Mouse (Mus musculus): ENCODE results near the gene Phf1. TPM values are rescaled to one million over a fixed set of nuclear protein-coding genes. Genes with fewer than 3 reads are reported as not detected.

The Phf1 gene
- polyA plus RNA-seq (2015; fragmentation: Nextera tagmentation; extraction: Ambion mirVana) = 5.8 and 7.9 TPM in 2 replicates

DNA sequence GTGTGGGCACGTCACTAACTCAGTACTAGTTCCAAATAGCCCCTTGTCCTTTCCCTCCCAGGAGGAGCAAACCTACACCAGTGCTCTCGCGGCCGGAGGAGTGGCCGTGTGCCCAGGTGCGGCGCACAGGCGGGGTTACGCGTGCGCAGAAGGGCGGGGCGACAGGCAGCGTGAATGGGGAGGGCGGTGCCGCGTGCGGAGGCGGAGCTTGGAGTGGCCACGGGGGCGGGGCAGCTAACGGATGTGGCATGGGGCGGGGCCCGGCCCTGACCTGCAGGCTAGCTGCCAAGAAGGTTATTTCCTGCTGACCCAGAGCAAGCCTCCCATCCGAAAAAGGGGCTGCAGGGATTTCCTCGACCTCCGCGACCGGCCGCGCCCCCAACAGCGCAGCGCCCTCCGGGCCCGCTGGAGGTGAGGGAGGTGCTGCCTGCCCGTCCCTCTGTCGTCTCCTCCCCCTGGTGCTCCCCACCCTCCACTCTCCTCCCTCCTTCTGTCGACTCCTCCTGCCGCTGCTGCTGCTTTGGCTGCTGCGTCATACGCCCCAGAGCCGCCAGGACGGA, at the start of gene Phf1:
Phf1 (plus strand) TSS at position 214 of the 560 bp plus-strand sequence.

DNA sequence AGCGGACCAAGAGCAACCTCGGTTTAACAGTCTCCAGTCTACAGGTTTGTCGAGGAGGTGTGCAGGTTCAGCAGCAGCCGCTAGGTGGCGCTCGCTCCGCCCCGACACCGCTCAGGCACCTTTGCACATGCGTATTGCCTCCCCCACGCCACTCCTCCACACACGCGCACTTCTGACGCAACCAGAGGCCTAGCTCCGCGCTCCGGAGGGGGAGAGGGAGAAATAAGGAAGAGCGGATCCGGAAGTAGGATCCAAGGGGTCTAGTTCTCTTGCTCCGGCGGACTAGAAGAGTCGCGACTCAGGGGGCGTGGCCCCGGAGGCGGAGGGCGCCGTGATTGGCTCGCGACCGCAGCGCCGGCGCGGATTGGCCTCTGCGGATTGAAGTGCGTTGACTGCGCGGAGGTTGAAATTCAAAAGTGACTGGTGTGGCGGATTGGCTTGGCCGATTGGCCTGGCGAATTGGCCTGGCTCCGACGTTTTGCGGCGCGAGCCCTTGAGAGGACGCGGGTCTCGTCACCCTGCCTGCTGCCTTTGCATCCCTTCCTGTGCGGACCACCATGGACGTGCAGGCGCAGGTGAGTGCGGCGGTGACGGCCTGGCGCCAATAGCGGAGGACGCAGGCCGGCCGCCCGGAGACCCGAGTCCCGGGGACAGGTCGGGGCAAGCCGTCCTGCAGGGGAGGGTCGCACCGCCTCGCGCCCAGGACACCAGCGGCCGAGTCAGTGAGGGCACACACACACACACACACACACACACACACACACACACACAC, 16.0 kb upstream of the Phf1 start, which contains the start of gene Kifc5b:
Kifc5b (plus strand) TSS at position 381 of the 772 bp plus-strand sequence.

DNA sequence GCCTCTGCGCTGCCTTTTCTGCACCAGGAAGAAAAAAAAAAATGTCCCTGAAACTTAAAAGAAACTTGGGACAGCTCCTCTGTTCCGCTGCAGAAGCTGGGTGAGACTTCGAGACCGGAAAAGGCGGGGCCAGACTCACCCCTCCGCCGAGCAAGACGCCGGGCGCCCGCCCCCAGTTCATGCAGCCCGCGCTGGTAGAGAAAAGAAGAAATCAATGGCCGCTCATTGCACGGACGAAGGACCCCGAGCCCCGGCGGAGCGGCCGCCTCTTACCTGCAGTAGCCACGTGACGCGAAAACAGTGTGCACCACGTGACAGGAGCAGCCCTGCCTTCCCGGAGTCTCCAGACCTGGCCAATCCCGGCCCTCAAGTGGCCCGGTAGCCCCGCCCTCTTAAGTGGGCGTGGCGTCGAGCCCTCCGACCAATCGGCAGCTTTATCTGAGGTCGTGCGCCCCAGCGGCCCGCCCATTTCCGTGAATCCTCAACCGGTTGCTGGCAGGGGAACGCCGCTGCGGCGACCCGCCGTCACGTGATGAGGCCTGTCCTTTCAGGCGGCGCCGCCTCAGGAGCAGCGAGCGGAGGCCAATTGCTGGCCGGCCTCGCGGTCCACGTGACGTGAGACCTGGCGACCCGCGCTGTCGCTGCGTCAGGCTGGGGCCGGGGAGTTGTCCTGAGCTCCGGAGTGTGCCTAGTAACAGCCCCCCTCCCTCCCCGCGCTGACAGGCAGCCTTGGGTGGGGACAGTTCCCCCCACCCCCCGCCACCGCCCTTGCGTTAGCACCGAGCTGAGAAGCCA, 6.5 kb downstream of the Phf1 start, which contains the start of gene Cuta:
Cuta (minus strand) TSS at position 392 of the 795 bp plus-strand sequence.

DNA sequence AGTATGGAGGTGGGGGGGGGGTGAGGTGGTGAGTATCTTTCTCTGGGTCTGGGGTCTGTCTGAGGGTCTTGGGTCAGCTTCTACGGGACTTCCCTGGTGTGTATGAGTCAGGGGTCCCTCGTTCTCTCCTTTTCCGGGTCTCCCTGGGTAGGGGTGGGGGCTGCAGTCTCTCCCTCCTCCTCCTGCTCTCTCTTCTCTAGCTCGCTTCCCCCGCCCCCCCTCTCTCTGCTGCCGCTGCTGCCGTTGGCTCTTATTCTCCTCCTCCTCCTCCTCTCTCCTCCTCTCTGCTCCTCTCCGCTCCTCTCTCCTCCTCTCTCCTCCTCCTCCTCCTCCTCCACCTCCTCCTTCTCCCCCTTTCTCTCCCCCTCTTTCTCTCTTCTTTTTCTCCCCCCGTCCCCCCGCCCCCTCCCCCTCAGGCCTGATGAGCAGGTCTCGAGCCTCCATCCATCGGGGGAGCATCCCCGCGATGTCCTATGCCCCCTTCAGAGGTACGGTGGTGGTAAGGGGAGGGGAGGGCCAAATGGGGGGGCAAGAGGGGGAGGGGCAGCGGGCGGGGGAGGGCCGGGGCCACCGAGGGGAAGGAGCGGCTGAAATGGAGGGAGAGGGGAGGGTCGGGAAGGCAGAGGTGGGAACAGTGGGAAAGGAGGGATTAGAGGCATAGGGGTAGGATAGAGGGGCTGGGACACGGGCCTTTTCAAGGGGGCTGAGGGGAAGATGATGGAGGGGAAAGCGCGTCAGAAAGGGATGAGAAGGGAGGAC, 8.4 kb downstream of the Phf1 start, which contains the start of gene Syngap1:
Syngap1 (plus strand) TSS at position 223 of the 759 bp plus-strand sequence.

DNA sequence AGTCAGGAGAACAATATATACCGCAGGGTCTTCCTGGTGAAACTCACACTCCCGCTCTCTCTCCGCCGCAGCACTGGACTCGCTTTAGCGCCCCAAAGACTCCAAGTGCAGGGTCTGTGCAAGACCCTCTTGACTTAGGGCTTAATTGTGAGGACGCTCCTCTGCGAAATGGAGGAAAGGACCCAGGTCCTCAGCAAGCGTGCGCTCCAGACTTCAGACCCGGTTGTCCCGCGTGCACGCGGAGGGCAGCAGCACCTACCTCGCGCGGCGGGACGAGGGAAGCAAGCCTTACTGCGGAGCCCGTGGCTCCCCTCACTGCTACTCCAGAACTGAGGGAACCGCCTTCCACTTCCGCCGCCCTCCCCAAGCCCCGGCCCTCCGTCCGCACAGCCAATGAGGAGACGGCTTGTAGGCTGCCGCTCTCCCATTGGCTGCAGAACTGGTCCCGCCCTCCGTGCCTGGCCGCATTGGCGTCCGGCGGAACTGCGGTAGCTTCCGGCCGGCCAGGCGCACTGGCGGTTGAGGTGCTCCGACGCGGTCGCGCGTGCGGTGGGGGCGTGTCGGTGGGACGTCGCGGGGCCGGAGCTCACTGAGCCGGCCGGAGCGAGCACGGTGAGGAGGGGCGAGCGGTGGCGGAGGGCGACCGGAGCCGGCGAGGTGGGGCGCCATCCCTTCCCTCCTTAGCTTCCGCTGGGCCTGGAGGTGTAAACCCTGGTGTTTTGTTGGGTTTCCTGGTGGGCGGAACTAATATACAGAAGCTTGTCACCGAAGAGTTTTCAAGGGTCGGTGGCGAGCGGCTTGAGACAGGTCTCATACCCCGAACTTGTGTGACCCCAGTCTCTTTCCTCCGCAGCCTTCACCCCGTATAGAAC, 40.1 kb downstream of the Phf1 start, which contains the start of gene Zbtb9:
Zbtb9 (plus strand) TSS at position 465 of the 872 bp plus-strand sequence.

Other genes starting within 250 kb of the Phf1 start
- 8.1 and 12.4 TPM in 2 replicates for gene Crebrf, start 217.4 kb upstream of the Phf1 start, polyA plus RNA-seq (2015; fragmentation: Nextera tagmentation; extraction: Ambion mirVana)
- 30.0 and 31.9 TPM in 2 replicates for gene Bnip1, start 152.0 kb upstream of the Phf1 start, polyA plus RNA-seq (2015; fragmentation: Nextera tagmentation; extraction: Ambion mirVana)
- 17.3 and 23.7 TPM in 2 replicates for gene Nkx2-5, start 88.0 kb upstream of the Phf1 start, polyA plus RNA-seq (2015; fragmentation: Nextera tagmentation; extraction: Ambion mirVana)
- gene Kifc5b, start 16.0 kb upstream of the Phf1 start, polyA plus RNA-seq (2015; fragmentation: Nextera tagmentation; extraction: Ambion mirVana) = 8.2 and 8.5 TPM in 2 replicates
- 139 and 150 TPM in 2 replicates for gene Cuta, start 6.5 kb downstream of the Phf1 start, polyA plus RNA-seq (2015; fragmentation: Nextera tagmentation; extraction: Ambion mirVana)
- gene Syngap1, start 8.2 kb downstream of the Phf1 start, polyA plus RNA-seq (2015; fragmentation: Nextera tagmentation; extraction: Ambion mirVana) = 1.1 and 1.9 TPM in 2 replicates
- 6.2 and 6.8 TPM in 2 replicates for gene Zbtb9, start 40.1 kb downstream of the Phf1 start, polyA plus RNA-seq (2015; fragmentation: Nextera tagmentation; extraction: Ambion mirVana)
- 5.9 and 7.0 TPM in 2 replicates for gene Bak1, start 96.0 kb downstream of the Phf1 start, polyA plus RNA-seq (2015; fragmentation: Nextera tagmentation; extraction: Ambion mirVana)
- 1.5 and 2.3 TPM in 2 replicates for gene Itpr3, start 124.3 kb downstream of the Phf1 start, polyA plus RNA-seq (2015; fragmentation: Nextera tagmentation; extraction: Ambion mirVana)
- gene Uqcc2, start 200.9 kb downstream of the Phf1 start, polyA plus RNA-seq (2015; fragmentation: Nextera tagmentation; extraction: Ambion mirVana) = 160 and 163 TPM in 2 replicates
- 0.13 and 0.25 TPM in 2 replicates for gene Ip6k3, start 234.7 kb downstream of the Phf1 start, polyA plus RNA-seq (2015; fragmentation: Nextera tagmentation; extraction: Ambion mirVana)